Mouse (Mus musculus) embryonic fibroblast, embryonic 13.5 days (primary cell): ENCODE data around the gene Pkn2. TPM values are rescaled to one million over a fixed set of nuclear protein-coding genes. Genes with fewer than 3 reads are reported as not detected.
A peak's percentile ranks its signal among the peaks of the same experiment; 100 is the strongest.

ENCODE experiments used
- H3K27ac ChIP-seq: 2 replicates; pipeline ENCODE4 v1.5.1; 2012; ENCODE audit warnings: low read length, control low read depth, inconsistent platforms; ENCODE audit not compliant: insufficient read depth
- H3K4me1 ChIP-seq: 2 replicates; pipeline ENCODE4 v1.6.1; 2011; ENCODE audit warnings: low read length; ENCODE audit not compliant: control insufficient read depth, insufficient read depth
- H3K4me3 ChIP-seq: 2 replicates; pipeline ENCODE4 v1.5.1; 2011; ENCODE audit warnings: mild to moderate bottlenecking, control low read depth, low read length; ENCODE audit not compliant: insufficient read depth
- CTCF ChIP-seq: IDR thresholded peaks from 2 replicates; pipeline ENCODE4 v1.5.1; 2011; ENCODE audit warnings: mild to moderate bottlenecking, control low read depth, low read length, moderate library complexity, borderline replicate concordance; ENCODE audit not compliant: insufficient read depth
- POLR2A ChIP-seq: IDR thresholded peaks from 2 replicates; pipeline ENCODE4 v1.6.1; 2011; ENCODE audit warnings: low read depth, mild to moderate bottlenecking, control low read depth, low read length, moderate library complexity
- polyA plus RNA-seq: library from polyadenylated mRNA; stranded (reverse); fragments of >200 nt; gene quantifications from 2 replicates; pipeline ENCODE4 v1.2.4, GENCODE M21; 2011; ENCODE audit warnings: low read depth; ENCODE audit not compliant: missing spikeins, insufficient read length

The Pkn2 gene
- polyA plus RNA-seq, 1 experiment = 75.0 TPM

DNA sequence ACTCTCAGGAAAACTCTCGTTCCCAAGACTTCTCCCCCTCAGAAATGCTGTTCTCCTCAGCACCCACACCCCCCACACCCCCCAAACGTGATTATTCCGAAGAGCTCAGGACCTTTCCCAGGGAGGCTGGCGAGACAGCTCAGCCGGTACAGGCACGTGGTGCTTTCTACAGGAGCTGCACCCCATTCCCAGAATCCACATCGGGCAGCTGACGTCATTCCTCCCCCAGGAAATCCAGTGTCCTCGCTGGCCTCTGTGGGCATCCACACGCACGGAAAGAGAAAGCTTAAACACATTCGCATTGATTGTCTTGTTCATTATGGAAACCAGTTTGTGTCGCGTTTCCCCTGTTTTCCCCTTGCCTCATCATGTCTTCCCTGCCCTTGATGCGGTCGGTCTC lies 132.7 kb downstream of the Pkn2 start:
- no peak overlapping the region for H3K4me3 ChIP-seq
- no peaks in the 10 kb centered on the region for H3K4me1 ChIP-seq
- H3K27ac ChIP-seq = no peak overlapping the region
- TF ChIP-seq CTCF = no peak
- no peak for TF ChIP-seq POLR2A

DNA sequence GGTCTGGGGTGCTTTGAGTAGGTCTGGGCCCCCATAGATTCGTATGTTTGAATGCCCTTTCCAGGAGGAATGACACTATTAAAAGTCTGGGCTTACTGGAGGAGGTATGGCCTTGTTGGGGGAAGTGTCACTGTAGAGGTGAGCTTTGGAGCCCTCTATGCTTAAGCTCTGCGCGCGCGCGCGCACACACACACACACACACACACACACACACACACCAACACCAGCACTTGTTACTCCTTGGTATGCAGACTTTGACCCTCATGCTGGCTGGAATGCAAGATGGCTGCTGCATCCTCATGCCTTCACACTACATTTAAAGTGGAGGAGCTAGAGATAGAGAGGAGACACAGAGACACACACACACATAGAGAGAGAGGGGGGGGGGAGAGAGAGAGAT lies 134.1 kb downstream of the Pkn2 start:
- no peaks in the 10 kb centered on the region for H3K4me1 ChIP-seq
- no peak overlapping the region for H3K27ac ChIP-seq
- TF ChIP-seq POLR2A (no peak), CTCF (no peak)

DNA sequence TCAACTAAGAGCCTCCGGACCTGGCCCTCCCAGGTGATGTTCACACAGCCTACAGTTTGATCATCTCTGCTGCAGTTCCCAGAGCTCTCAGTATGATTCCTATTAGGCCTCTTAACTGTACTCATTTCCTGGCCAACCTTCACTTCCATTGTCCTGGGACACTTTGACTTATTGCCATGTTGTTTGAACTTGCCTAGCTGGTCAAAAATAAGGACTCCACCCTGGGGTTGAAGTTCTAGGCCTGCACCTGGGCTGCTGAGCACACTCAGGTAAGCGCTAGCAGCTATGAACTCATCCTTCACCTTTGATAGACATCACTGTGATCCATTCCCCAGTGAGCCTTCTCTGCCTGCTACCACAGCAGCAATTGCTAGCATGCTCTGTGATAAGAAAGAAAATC lies 136.7 kb downstream of the Pkn2 start:
- TF ChIP-seq POLR2A (no peak), CTCF (no peak)
- no peaks in the 10 kb centered on the region for H3K4me1 ChIP-seq
- H3K4me3 ChIP-seq = no peak overlapping the region
- H3K27ac ChIP-seq = no peak overlapping the region

More for the DNA sequence above, 134.1 kb downstream of the Pkn2 start:
- no peak overlapping the region for H3K4me3 ChIP-seq

DNA sequence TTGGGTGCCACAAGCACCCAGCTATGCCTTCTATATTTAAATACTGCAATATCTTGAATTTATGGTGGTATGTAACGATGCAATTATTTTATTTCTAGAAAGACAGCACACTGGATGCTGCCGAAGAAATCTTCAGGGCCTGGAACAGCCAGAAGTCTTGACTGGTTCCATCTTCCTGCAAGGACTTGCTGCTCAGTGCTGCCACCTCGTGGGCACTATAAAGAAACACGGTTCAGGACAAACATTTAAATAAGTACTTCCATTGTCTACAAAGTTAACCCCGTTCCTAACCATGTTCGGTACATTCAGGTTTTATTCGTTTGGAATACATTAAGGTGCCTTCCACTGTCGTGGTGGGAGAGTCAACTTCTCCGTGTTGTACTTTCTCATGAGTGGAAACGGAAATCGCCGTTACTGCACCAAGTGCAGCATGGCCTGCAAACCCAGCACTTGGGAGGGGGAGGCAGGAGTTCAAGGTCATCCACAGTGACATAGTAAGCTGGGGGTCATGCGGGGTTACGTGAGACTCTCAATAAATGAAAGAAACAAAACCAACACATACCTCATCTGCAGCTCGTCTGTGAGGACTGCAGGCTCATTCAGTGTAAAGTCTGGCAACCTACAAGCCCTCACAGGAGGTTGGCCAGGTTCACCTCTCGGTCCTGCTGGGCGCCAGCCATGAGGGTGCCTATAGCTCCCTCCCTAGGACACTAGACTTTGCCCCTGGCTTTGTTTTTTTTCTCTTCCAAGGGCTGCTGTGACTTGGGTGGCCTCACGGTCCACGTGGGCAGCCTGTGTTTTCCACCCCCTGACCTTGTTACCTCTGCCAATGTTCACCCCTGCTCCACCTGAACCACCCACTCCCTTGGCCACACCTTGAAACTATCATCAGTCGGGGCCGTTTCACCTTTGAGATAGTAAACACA lies 137.6 kb downstream of the Pkn2 start:
- no peaks in the 10 kb centered on the region for H3K4me1 ChIP-seq
- no peak overlapping the region for H3K27ac ChIP-seq
- TF ChIP-seq POLR2A (no peak), CTCF (peak; percentile 68; the same call in 1 of the 2 replicates)
- no peak overlapping the region for H3K4me3 ChIP-seq

Other genes with a start within 250 kb of the Pkn2 start
- 10.8 and 18.8 TPM in 2 replicates for gene Kyat3, start 181.0 kb downstream of the Pkn2 start, polyA plus RNA-seq
- 35.2 and 36.0 TPM in 2 replicates for gene Gtf2b, start 117.0 kb downstream of the Pkn2 start, polyA plus RNA-seq